Mouse (Mus musculus) layer of hippocampus, adult 9-11 months (tissue): Measurements from ENCODE around the gene Mybpc1.

ENCODE experiments used
- DNase-seq: peaks from one replicate; pipeline ENCODE4 v3.0.0; 2022

The Mybpc1 gene

GRCm38 (mm10) chr10:88604943-88605342, at the start of gene Mybpc1:
TSS of gene Mybpc1 (minus strand) at chr10:88605152.
- no peak for DNase-seq

GRCm38 (mm10) chr10:88645448-88645847, 40.5 kb upstream of the Mybpc1 start:
- no peak for DNase-seq

GRCm38 (mm10) chr10:88631330-88631953, 26.5 kb upstream of the Mybpc1 start:
- DNase-seq, result no peak

GRCm38 (mm10) chr10:88630663-88631329, 25.8 kb upstream of the Mybpc1 start:
- DNase-seq, result no peak

- DNase-seq, result peak; percentile 28
These were observed 22.1 kb upstream of the Mybpc1 start for GRCm38 (mm10) chr10:88627052-88627451.

GRCm38 (mm10) chr10:88626176-88626575, 21.2 kb upstream of the Mybpc1 start:
- DNase-seq, result no peak

GRCm38 (mm10) chr10:88624300-88624699, 19.3 kb upstream of the Mybpc1 start:
- no peak for DNase-seq

GRCm38 (mm10) chr10:88622624-88623023, 17.7 kb upstream of the Mybpc1 start:
- DNase-seq, result no peak

- no peak for DNase-seq
These were observed 15.9 kb upstream of the Mybpc1 start for GRCm38 (mm10) chr10:88620809-88621208.

- no peak for DNase-seq
These were observed 8.1 kb upstream of the Mybpc1 start for GRCm38 (mm10) chr10:88613051-88613450.

- no peak for DNase-seq
These were observed 1.7 kb upstream of the Mybpc1 start for GRCm38 (mm10) chr10:88606686-88607085.

GRCm38 (mm10) chr10:88606065-88606464, 1.1 kb upstream of the Mybpc1 start:
- no peak for DNase-seq

- DNase-seq, result no peak
These were observed 1.2 kb downstream of the Mybpc1 start for GRCm38 (mm10) chr10:88603773-88604172.

GRCm38 (mm10) chr10:88603256-88603655, 1.7 kb downstream of the Mybpc1 start:
- DNase-seq, result no peak

- no peak for DNase-seq
These were observed 4.4 kb downstream of the Mybpc1 start for GRCm38 (mm10) chr10:88600591-88600990.

GRCm38 (mm10) chr10:88592316-88592715, 12.6 kb downstream of the Mybpc1 start:
- no peak for DNase-seq

- DNase-seq, result peak; percentile 51
These were observed 13.9 kb downstream of the Mybpc1 start for GRCm38 (mm10) chr10:88591042-88591441.

- DNase-seq, result peak; percentile 76
These were observed 20.5 kb downstream of the Mybpc1 start for GRCm38 (mm10) chr10:88584469-88584868.

GRCm38 (mm10) chr10:88580786-88581185, 24.2 kb downstream of the Mybpc1 start:
- no peak for DNase-seq

- no peak for DNase-seq
These were observed 26.3 kb downstream of the Mybpc1 start for GRCm38 (mm10) chr10:88578651-88579050.

GRCm38 (mm10) chr10:88574115-88574635, 30.8 kb downstream of the Mybpc1 start:
- no peak for DNase-seq

- DNase-seq, result no peak
These were observed 32.8 kb downstream of the Mybpc1 start for GRCm38 (mm10) chr10:88572123-88572522.

- no peak for DNase-seq
These were observed 47.9 kb downstream of the Mybpc1 start for GRCm38 (mm10) chr10:88557046-88557445.

- DNase-seq, result no peak
These were observed 52.2 kb downstream of the Mybpc1 start for GRCm38 (mm10) chr10:88552738-88553137.
